Mouse (Mus musculus): ENCODE data around the gene Myh8. TPM values are rescaled to one million over a fixed set of nuclear protein-coding genes. Genes with fewer than 3 reads are reported as not detected.

Myh8 gene
- total RNA-seq (2023) = not detected

DNA sequence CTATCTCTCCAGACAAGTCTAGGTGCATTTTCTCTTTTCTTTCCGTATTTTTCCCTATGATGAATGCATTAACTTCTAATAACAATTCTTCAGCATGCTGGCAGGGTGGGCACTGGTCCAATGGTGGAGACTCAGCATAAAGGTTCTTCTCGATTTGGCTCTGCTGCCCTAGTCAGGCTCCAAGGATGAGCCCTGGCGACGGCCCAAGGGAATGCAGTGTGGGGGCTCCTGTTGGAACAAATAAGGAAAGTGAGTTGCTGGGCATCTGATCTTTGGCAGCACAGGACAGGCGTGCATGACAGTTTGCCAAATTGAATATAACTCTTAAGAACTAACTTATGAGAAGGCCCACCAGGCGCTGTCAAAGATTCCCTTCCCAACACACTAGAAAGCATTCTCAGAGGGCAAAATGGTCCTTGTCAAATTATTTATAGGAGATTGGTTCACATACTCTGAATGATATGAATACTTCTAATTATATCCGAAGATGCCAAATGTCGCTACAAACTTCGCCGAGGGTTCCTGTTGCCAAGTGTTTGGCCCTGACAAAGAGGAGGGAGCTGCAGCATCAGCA is at the start of gene Myh8:
Myh8 (plus strand) TSS at position 524 of the 574 bp plus-strand sequence.

DNA sequence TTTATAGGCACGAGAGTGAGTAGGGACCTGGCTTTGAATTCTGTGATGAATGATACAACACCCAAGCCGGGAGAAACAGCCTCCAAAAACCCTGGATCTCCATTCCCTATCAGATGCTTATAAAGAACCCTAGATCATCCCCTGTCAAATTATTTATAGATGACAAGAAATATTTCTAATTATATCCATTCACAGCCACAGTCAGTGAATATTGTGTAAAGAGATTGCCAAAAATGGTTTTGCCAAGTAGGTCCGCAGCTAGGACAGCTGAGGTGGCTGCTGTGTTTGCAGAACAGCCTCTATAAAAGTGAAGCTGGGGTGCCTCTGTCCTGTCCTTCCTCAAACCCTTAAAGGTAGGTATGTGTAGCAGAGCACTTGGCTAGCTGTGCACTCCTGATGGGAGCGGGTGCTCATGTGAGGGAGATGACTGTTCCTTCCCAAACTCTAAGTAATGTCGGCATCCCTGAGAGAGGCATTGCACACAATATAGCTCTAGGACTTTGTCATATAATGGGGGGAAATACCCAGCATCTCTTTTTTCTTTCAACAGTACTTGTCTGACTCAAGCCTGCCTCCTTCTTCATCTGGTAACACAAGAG is 39.3 kb upstream of the Myh8 start, which contains the start of gene Myh4:
Myh4 (plus strand) TSS at position 549 of the 599 bp plus-strand sequence.

DNA sequence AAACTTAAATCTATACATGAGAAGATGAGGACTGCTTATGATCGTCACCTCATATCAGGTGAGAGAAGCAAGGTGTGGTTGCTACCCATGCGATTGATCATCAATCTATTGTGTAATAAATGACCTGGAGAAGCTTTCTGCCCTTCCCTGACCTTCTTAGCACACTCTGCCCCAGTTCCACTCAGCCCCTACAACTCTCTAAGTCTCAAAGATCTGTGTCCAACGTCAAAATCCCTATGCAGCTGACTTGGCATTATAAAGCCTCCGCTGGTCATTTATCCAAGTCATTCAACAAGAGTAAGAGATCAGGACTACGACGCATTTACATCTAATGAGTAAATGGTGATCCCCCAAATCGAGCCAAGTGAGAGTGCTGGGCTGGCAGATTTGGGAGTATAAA is 44.4 kb downstream of the Myh8 start, which contains the start of gene Myh13:
Myh13 (plus strand) TSS at position 301 of the 400 bp plus-strand sequence.

Other genes with a start within 250 kb of the Myh8 start
- gene Adprm, start 224.5 kb upstream of the Myh8 start, total RNA-seq (2023) = 10 to 100 TPM; 49.5 to 51.2 TPM
- 10 to 100 TPM; 14.6 to 16.0 TPM for gene Sco1, start 224.5 kb upstream of the Myh8 start, total RNA-seq (2023)
- under 1 TPM in 1 of 2 experiments, not detected in 1; 0.12 TPM for gene Myh3, start 198.8 kb upstream of the Myh8 start, total RNA-seq (2023)
- not detected for gene Myh2, start 106.1 kb upstream of the Myh8 start, total RNA-seq (2023)
- not detected for gene Myh1, start 77.1 kb upstream of the Myh8 start, total RNA-seq (2023)
- gene Myh4, start 39.1 kb upstream of the Myh8 start, total RNA-seq (2023) = not detected
- gene Myh13, start 44.5 kb downstream of the Myh8 start, total RNA-seq (2023) = not detected
- gene Gas7, start 178.3 kb downstream of the Myh8 start, total RNA-seq (2023) = 1 to 10 TPM; 3.3 to 9.9 TPM

Measured in T-cell, adult 66 days (primary cell).